Mouse (Mus musculus) inflammation-experienced regulatory T-cells (primary cell): Measurements from ENCODE around the gene Car2. TPM values are rescaled to one million over a fixed set of nuclear protein-coding genes. Genes with fewer than 3 reads are reported as not detected.

Source experiments
- polyA plus RNA-seq, 2 experiments: library from polyadenylated mRNA; unstranded; fragments of 100-300 nt; shearing (Covaris generic); gene quantifications; one replicate each; pipeline ENCODE4 v1.2.1; 2017

Car2 gene
- polyA plus RNA-seq, result 10 to 100 TPM in 1 of 2 experiments, 1 to 10 TPM in 1; 4.9 to 12.0 TPM

DNA sequence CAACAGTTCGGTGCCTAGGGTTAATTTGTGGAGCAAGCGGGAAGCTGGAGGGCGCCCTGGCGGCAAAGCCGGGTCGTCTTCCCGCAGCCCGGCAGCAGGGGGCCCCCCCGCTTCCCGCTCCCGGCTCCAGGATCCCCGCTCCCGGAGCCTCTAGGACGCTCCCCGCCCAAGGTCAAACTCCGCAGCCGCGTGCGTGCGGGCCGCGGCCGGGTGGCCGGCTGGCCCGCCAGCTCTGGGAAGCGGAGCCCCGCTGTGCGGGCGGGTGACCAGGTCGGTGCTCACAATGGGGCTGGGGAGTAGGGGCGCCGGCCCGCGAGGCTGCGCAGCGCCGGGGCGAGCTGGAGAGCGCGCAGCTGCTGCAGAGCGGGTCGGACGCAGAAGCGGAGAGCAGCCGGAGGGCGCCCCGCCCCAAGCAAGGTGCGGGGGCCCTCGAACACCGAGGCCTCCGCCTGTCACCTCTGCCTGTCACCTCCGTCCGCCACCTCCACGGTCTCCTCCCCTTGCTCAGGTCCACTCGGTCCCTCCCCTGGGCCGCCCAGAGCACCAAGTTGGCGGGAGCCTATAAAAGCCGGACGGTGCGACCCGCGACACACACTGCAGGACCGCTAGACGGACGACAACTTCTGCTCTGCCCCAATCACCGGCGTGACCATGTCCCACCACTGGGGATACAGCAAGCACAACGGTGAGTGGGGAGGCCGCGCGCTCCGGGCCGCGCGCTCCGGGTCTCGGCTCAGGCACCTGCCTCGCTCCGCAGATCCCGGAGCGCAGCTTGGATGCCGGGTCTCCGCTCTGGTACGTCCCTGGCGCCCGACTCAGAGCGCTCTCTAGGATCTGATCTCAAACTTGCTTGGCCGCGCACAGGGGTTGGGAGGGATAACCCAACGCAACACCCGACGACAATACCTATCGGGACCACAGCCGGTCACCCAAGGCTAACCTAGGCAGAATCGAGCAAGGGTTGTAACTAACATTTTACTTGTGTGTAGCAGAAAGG lies at the start of gene Car2:
Gene Car2 (plus strand): TSS at position 172 of the 997 bp plus-strand sequence.

DNA sequence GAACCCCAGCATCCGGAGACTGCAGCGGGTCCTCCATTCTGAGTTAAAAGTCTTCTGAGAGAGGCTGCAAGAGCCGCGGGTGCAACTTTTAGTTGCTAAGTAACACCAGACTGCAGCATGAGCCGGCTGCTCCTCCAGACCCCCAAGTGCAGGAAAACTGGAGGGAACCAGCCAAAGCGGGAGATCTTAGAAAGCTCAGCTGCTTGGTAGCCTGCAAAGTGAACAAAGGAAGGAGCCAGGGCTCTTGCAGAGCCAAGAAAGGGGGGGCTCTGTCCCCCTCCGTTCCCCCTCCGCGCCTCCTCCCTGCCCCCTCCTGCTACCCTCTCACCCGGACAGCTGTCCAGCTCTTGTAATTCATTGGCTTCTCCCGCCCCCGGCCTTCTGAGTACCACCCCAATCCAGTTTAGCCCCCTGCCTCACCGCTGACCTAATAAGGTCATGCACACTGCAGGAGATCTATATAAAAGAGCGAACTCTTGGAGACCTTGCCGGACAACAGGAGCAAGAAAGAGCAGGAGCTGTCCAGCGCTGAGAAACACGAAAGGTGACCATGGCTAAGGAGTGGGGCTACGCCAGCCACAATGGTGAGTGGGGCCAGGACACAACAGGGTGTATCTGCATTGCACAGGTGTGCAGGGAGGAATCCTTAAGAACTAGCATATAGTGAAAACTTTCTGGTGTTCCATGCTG lies 22.9 kb upstream of the Car2 start, which contains the start of gene Car3:
Gene Car3 (plus strand): TSS at position 491 of the 690 bp plus-strand sequence.

Other genes with a start within 250 kb of the Car2 start
- not detected for gene Car13, start 244.5 kb upstream of the Car2 start, polyA plus RNA-seq
- not detected for gene Car1, start 77.9 kb upstream of the Car2 start, polyA plus RNA-seq
- gene Car3, start 22.8 kb upstream of the Car2 start, polyA plus RNA-seq, result 1 to 10 TPM in 1 of 2 experiments, under 1 TPM in 1; 0.14 to 1.8 TPM